Mouse (Mus musculus) lung, embryonic 16.5 days (tissue): ENCODE data around the gene Scd4. TPM values are rescaled to one million over a fixed set of nuclear protein-coding genes. Genes with fewer than 3 reads are reported as not detected.

Source experiments
- ATAC-seq: fragments of 200-750 bp; cut with Nextera tagmentation; 2 replicates; pipeline ENCODE4 v1.8.0; 2017; ENCODE audit warnings: low read depth, mild to moderate bottlenecking, moderate library complexity
- H3K27ac ChIP-seq: fragments of 300-500 bp; sonication (generic); 2 replicates; pipeline ENCODE4 v1.5.1; 2014; ENCODE audit warnings: mild to moderate bottlenecking, control low read depth, low read length
- H3K27me3 ChIP-seq: fragments of 300-500 bp; sonication (generic); 2 replicates; pipeline ENCODE4 v1.6.1; 2014; ENCODE audit warnings: low read depth, low read length, mixed read lengths; ENCODE audit not compliant: control insufficient read depth, insufficient read depth
- H3K36me3 ChIP-seq: fragments of 300-500 bp; sonication (generic); 2 replicates; pipeline ENCODE4 v1.6.1; 2014; ENCODE audit warnings: low read length; ENCODE audit not compliant: control insufficient read depth, insufficient read depth
- H3K4me1 ChIP-seq: fragments of 300-500 bp; sonication (generic); replicated peaks from 2 replicates; pipeline ENCODE4 v1.6.1; 2014; ENCODE audit warnings: low read length, mixed read lengths; ENCODE audit not compliant: control insufficient read depth, insufficient read depth
- H3K4me2 ChIP-seq: fragments of 300-500 bp; sonication (generic); 2 replicates; pipeline ENCODE4 v1.6.1; 2014; ENCODE audit warnings: low read depth, low read length, control low read depth
- H3K4me3 ChIP-seq: fragments of 300-500 bp; sonication (generic); 2 replicates; pipeline ENCODE4 v1.5.1; 2014; ENCODE audit warnings: mild to moderate bottlenecking, low read length, control low read depth
- H3K9ac ChIP-seq: fragments of 300-500 bp; sonication (generic); 2 replicates; pipeline ENCODE4 v1.6.1; 2014; ENCODE audit warnings: low read length, control low read depth
- H3K9me3 ChIP-seq: fragments of 300-500 bp; sonication (generic); 2 replicates; pipeline ENCODE4 v1.6.1; 2016; ENCODE audit warnings: low read length; ENCODE audit not compliant: control insufficient read depth
- WGBS: fragments of 180-500 bp; shearing (Covaris S2); extraction: QIAGEN DNeasy Blood & Tissue Kit; methylation state at CpG from one replicate; pipeline ENCODE4 v1.1.7; 2014; 5-methylcytosine and 5-hydroxymethylcytosine counted together
- polyA plus RNA-seq: library from polyadenylated mRNA; unstranded; fragments of >200 nt; fragmentation: Nextera tagmentation; extraction: Ambion mirVana; gene quantifications from 2 replicates; pipeline ENCODE4 v1.2.1, GENCODE M21; 2015

The Scd4 gene
- polyA plus RNA-seq, 1 experiment from 2014 or later, result 0.40 TPM

DNA sequence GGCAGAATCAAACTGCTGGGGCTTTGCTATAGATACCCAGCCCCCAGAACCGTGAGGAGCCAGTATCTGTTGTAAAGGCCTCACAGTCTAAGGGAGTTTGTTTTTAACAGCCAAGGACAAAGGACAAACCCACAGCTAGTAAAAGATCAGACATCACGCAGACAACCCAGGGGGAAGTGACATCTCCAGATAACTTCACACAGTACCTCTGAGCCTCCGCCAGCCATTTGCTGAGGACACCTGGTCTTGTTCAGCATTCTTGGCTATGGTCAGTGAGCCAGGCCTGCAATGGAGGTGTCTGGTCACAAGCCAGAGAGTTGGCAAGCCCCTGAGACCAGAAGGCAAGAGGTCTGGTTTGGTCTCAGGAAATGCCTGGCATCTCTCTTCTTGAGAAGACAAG lies 40.4 kb upstream of the Scd4 start:
- Histone ChIP-seq H3K4me2 (peak overlapping the region; percentile 96), H3K27me3 (no peaks in the 10 kb centered on the region), H3K9me3 (no peaks in the 10 kb centered on the region), H3K27ac (peak overlapping the region; percentile 98), H3K36me3 (peaks cover 13% of the 10 kb centered on the region), H3K9ac (peak overlapping the region; percentile 72), H3K4me1 (peaks cover 52% of the 10 kb centered on the region), H3K4me3 (no peak overlapping the region; the same call in 1 of the 2 replicates)
- WGBS, result 61% methylated on average over 3 of the region's 3 CpGs
- ATAC-seq, result no peak

DNA sequence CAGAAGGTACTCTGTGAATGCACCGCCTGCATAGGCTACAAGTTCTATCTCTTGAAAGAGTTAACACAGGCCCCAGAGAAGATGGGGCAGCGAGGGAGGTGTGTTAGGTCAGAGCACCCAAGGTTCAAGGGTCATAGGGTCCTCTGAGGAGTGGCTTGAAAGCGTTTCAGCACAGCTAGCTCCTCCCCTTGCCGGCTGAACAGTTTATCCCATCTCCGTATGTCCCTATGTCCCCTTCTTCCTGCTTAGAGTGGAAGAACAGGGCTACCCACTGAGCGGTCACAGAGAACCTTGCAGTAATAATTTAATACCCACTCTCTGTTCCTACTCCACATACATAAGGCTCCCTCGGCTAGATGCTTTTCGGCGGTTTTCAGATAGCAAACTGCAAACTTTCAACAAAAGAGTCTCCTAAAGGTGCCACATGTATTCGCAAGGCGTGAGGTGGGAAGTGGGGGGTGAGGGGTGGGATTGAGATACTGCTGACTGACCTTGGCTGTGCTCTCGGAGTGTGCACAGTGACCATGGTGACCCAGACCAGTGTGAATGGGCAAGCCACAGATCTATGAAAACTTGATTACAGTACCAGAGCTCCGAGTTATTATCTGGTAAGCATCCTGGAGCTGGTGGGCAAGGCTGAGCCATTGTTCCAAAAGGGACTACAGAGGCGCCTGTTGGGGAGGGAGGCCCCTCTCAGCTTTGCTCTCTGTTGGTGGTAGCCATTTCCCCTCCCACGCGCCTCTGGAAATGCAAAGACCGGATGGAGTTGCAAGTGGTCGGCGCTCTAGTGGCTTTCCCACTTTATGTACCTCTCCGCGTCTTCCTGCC lies 39.7 kb upstream of the Scd4 start, which contains the start of gene Scd2:
Scd2 (plus strand) TSS at position 734 of the 828 bp plus-strand sequence.
- H3K36me3 ChIP-seq, result peaks cover 16% of the 10 kb centered on the region
- WGBS, result 2% methylated on average over 21 of the region's 21 CpGs
- H3K27ac ChIP-seq, result peak within 1 kb of the TSS; percentile 98
- H3K9me3 ChIP-seq, result no peaks in the 10 kb centered on the region
- H3K4me2 ChIP-seq, result peak within 1 kb of the TSS; percentile 96
- H3K4me3 ChIP-seq, result peak within 1 kb of the TSS; percentile 84
- no peaks in the 10 kb centered on the region for H3K27me3 ChIP-seq
- H3K4me1 ChIP-seq, result peaks cover 53% of the 10 kb centered on the region
- ATAC-seq, result peak; percentile 12
- H3K9ac ChIP-seq, result peak within 1 kb of the TSS; percentile 92

DNA sequence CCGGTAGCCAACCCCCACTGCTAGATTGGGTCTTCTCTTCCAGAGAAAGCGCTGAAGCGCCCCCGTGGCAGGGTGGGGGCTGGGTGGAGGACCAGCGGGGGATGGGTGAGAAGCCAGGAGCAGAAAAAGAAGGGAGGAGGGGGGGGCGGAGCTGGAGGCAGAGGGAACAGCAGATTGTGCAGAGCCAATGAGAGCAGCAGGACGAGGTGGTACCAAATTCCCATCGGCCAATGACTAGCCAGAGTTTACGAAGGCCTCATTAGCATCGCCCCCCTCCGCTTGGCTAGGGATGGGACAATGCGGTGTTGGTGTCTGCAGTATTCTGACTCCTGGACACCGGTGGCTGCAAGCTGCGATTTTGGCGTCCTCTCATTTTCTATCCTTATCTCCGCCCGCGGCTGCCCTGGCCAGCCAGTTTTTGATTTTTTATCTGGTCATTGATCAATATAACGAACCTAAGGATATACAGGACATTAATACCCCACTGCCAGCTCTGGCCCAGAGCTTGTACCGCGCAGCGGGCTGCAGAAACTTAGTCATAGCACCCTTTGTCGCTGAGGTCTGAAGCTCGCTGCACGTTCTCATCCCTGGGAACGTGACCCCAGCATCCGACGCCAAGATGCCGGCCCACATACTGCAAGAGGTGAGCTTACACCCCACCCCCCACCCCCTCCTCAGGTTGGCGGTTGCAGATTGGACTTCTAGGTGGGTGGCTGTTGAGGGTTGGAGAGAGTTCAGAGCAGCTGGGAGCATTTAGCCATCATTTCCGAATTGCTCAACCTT lies 38.9 kb upstream of the Scd4 start:
- H3K4me1 ChIP-seq, result peaks cover 53% of the 10 kb centered on the region
- no peaks in the 10 kb centered on the region for H3K9me3 ChIP-seq
- H3K9ac ChIP-seq, result peak overlapping the region; percentile 92
- H3K4me2 ChIP-seq, result peak overlapping the region; percentile 96
- H3K27me3 ChIP-seq, result no peaks in the 10 kb centered on the region
- H3K27ac ChIP-seq, result peak overlapping the region; percentile 98
- peak overlapping the region; percentile 84 for H3K4me3 ChIP-seq
- WGBS, result under 1% methylated on average over 31 of the region's 31 CpGs
- peaks cover 19% of the 10 kb centered on the region for H3K36me3 ChIP-seq
- ATAC-seq, result peak; percentile 96

DNA sequence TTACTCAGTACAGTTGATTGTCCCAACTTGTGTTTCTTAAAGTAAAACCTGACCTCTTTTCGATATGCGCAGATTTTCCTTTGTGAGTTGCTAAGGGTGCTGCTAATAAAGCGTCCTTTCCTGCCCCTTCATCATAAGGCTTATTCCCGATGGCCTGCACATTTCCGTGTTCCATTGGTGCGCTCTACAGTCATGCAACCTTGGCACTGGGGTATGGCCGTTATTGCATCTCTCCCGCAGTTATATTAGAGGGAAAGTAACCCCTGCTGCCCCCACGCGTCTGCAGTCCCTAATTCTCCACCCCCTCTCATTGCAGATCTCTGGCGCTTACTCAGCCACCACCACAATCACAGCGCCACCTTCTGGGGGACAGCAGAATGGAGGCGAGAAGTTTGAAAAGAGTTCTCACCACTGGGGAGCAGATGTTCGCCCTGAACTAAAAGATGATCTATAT lies 38.3 kb upstream of the Scd4 start:
- ATAC-seq, result peak; percentile 75
- under 1% methylated on average over 14 of the region's 14 CpGs for WGBS
- H3K27me3 ChIP-seq, result no peaks in the 10 kb centered on the region

DNA sequence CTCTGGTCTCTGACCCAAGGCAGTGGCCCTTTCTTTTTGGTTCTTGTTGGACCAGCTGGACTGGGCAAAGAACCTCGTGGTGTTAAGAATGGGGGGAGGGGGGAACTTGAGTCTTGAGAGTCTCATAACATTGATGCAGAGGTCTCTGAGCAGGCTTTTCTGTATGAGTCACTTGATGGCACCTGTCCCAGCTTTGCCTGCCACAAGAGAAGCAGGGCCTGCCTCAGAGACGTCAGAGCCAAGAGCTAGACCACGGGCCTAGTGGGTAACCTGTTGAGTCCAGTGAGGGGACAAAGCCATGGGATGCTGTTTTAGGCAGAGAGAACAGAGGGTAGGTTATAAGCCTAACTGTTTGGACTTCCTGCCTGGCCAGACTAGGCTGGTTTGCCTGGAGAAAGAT lies 37.6 kb upstream of the Scd4 start:
- Histone ChIP-seq H3K4me3 (peak overlapping the region; percentile 84), H3K9ac (peak overlapping the region; percentile 92), H3K36me3 (peaks cover 23% of the 10 kb centered on the region), H3K27me3 (no peaks in the 10 kb centered on the region), H3K4me1 (peaks cover 58% of the 10 kb centered on the region), H3K27ac (peak overlapping the region; percentile 83), H3K9me3 (no peaks in the 10 kb centered on the region), H3K4me2 (peak overlapping the region; percentile 96)
- WGBS, result 1% methylated on average over 3 of the region's 3 CpGs
- no peak for ATAC-seq

More for the DNA sequence above, 38.3 kb upstream of the Scd4 start:
- Histone ChIP-seq H3K4me1 (peaks cover 52% of the 10 kb centered on the region), H3K4me2 (peak overlapping the region; percentile 96), H3K4me3 (peak overlapping the region; percentile 84), H3K36me3 (peaks cover 19% of the 10 kb centered on the region), H3K27ac (peak overlapping the region; percentile 98), H3K9ac (peak overlapping the region; percentile 92), H3K9me3 (no peaks in the 10 kb centered on the region)

DNA sequence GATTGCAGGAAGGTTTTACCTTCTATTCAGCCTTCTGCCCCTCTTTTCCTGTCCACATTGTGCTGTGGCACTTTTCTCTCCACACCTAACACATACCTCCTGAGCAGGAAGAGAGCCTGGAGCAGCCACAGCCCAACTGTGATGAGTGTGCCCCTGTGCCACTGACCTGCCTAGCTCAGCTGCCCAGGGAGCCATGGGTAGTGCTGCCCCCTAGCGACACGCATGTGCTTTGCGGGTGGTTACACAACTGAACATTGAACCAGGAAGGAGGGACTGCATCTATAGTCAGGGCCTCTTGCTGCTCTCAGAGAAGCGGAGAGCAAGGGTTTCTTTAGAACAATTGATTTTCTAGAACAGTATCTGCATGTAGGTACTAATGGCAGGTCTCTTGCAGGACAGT lies 37.2 kb upstream of the Scd4 start:
- H3K36me3 ChIP-seq, result peaks cover 26% of the 10 kb centered on the region

DNA sequence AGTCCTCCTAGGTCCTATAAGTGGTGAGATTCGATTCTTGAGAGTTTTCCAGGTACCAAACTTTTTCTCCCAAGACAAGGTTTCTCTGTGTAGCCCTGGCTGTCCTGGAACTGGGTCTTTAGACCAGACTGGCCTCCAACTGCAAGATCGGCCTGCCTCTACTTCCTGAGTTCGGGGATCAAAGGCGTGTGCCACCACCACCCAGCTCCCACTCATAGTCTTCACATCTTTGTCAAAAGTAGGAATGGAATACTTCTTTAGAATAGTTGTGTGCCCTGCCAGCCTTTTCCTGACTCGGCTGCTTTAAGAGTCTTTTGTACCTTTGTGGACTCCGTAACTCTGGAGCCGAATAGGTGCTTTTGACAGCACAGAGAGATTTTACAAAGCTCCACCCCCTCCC lies 36.7 kb upstream of the Scd4 start:
- Histone ChIP-seq H3K36me3 (peaks cover 31% of the 10 kb centered on the region), H3K27ac (peak overlapping the region; percentile 83), H3K9ac (peak overlapping the region; percentile 92), H3K9me3 (no peaks in the 10 kb centered on the region), H3K27me3 (no peaks in the 10 kb centered on the region), H3K4me1 (peaks cover 67% of the 10 kb centered on the region), H3K4me3 (peak overlapping the region; percentile 84), H3K4me2 (peak overlapping the region; percentile 96)
- ATAC-seq, result no peak
- 8% methylated on average over 7 of the region's 7 CpGs for WGBS

More for the DNA sequence above, 37.2 kb upstream of the Scd4 start:
- H3K9me3 ChIP-seq, result no peaks in the 10 kb centered on the region
- WGBS, result 0% methylated on average over 4 of the region's 4 CpGs
- H3K27ac ChIP-seq, result peak overlapping the region; percentile 83
- no peaks in the 10 kb centered on the region for H3K27me3 ChIP-seq
- peaks cover 63% of the 10 kb centered on the region for H3K4me1 ChIP-seq
- peak overlapping the region; percentile 92 for H3K9ac ChIP-seq
- H3K4me2 ChIP-seq, result peak overlapping the region; percentile 96
- peak; percentile 13; the same call in 1 of the 2 replicates for ATAC-seq
- H3K4me3 ChIP-seq, result peak overlapping the region; percentile 84

DNA sequence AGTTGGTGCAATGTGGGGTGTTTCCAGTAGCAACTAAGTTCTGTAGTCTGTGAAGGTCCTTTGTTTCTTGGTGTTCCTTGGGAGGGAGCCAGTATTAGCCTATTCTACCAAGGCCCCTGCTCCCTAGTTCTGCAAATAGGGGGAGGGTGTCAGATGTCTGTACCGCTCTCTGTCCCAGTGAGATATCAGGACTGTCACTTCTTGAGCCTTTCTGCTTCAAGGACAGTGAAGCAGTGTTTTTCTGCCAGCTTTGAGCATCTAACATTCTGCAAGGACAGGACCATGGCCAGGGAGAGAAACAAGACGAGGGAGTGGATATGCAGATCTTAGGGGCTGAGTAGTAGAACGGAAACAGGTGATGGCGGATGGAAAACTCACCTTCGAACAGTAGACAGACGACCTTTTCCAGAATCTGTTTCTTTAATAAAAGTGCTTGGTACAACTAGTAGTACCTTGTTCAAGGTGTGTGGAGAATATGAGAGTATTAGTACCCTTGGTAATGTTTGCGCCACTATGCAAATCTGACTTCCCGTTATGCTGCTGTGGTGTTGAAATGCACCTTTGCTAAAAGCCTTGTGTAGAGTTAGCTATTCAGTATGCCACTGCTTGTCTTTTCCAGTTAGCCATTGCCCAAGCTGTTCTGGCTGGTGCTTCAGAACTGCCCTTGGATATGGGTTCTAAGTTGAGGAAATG lies 35.7 kb upstream of the Scd4 start:
- H3K27ac ChIP-seq, result no peak overlapping the region
- peak overlapping the region; percentile 96 for H3K4me2 ChIP-seq
- 30% methylated on average over 8 of the region's 8 CpGs for WGBS
- H3K9me3 ChIP-seq, result no peaks in the 10 kb centered on the region
- no peak for ATAC-seq
- peaks cover 37% of the 10 kb centered on the region for H3K36me3 ChIP-seq
- peaks cover 75% of the 10 kb centered on the region for H3K4me1 ChIP-seq
- H3K27me3 ChIP-seq, result no peaks in the 10 kb centered on the region
- H3K4me3 ChIP-seq, result peak overlapping the region; percentile 84
- H3K9ac ChIP-seq, result peak overlapping the region; percentile 92
